Mouse (Mus musculus) ES-Bruce4 (cell line): ENCODE data around the gene Grip1.

Experiments used
- CTCF ChIP-seq: IDR thresholded peaks from one replicate; pipeline ENCODE4 v1.8.1; 2011; ENCODE audit warnings: low read depth, low read length
- EP300 ChIP-seq: IDR thresholded peaks from 2 replicates; pipeline ENCODE4 v1.6.1; 2011; ENCODE audit warnings: low read depth, low read length; ENCODE audit not compliant: insufficient read depth
- POLR2A ChIP-seq: IDR thresholded peaks from one replicate; pipeline ENCODE4 v1.8.1; 2011; ENCODE audit warnings: low read length; ENCODE audit not compliant: insufficient read depth

GRCm38 (mm10) chr10:119884591-119884990 is 431.0 kb downstream of the Grip1 start:
- no peak for TF ChIP-seq CTCF
- TF ChIP-seq EP300, result no peak
- no peak for TF ChIP-seq POLR2A
